Comparison of ENCODE assay signal across 13 mouse cellular contexts in the genomic region with DNA sequence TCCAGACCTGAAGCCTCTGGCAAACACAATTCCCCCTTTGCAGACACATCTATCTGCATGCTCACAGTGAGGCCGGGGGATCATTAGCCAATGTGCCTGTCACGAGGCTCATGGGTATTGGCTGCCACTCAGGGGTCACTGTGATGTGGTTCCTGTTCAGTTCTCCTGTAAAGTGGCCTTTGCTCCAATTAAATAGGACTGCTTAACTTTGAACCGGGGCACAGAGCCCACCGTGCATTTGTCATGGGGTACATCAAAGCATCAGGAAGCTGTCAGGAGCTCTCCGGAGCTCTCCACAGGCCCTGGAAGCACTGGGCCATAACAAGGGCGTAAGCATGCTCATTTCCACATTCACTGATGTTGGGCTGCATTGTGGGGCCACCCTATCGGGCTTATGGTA. TPM values are rescaled to one million over a fixed set of nuclear protein-coding genes. Genes with fewer than 3 reads are reported as not detected.
DNase-seq lines count a peak whose midpoint lies in the region; ATAC-seq and TF ChIP-seq lines count a peak whose summit lies in the region.
"Had no signal": no experiment of that assay in that cellular context is flagged by ENCODE, and none has a peak within 500 bp of the region (broad histone marks: within the 10 kb centered on the region; RNA-seq: fewer than 3 reads in every experiment).

No protein-coding gene starts in this region.

- peak; percentile 45 for DNase-seq in kidney, adult 2 months
- no peak for DNase-seq in kidney, adult 18-20 months
- no peak for DNase-seq in kidney, postnatal 0 days (ENCODE audit: low spot score)
- no peak for DNase-seq in lung, postnatal 10 days
- DNase-seq in layer of hippocampus, postnatal 14 days (ENCODE audit: low spot score in 2 of 2), result no peak
- DNase-seq: cerebellum, adult 11 months; gastrocnemius, postnatal 36 days; right cerebral cortex, postnatal 14 days had no signal

- H3K27ac ChIP-seq in kidney, adult 2 months (ENCODE audit: insufficient read depth, low read depth, low read length), result no peak overlapping the region
- H3K27ac ChIP-seq in hindbrain, embryonic 13.5 days, result peak overlapping the region; percentile 27
- no peak overlapping the region for H3K27ac ChIP-seq in kidney, postnatal 0 days
- H3K27ac ChIP-seq in neural tube, embryonic 15.5 days (replicated peaks), result peak overlapping the region; percentile 25; the same call in 1 of the 2 replicates
- H3K27ac ChIP-seq: heart, embryonic 13.5 days; layer of hippocampus, adult 2 months; liver, embryonic 12.5 days had no signal

- H3K36me3 ChIP-seq in kidney, adult 2 months (ENCODE audit: control insufficient read depth, insufficient read depth, low read length), result no peaks in the 10 kb centered on the region
- H3K36me3 ChIP-seq in hindbrain, embryonic 13.5 days, result no peaks in the 10 kb centered on the region
- H3K36me3 ChIP-seq in kidney, postnatal 0 days (ENCODE audit: insufficient read depth, low read length), result no peaks in the 10 kb centered on the region
- no peaks in the 10 kb centered on the region for H3K36me3 ChIP-seq in neural tube, embryonic 15.5 days
- H3K36me3 ChIP-seq: heart, embryonic 13.5 days; liver, embryonic 12.5 days had no signal

- H3K4me1 ChIP-seq in kidney, adult 2 months (ENCODE audit: control insufficient read depth, insufficient read depth, low read length), result 0 out of 2 replicates have a peak, but pooled peaks cover 3% of the 10 kb centered on the region
- peaks cover 13% of the 10 kb centered on the region for H3K4me1 ChIP-seq in hindbrain, embryonic 13.5 days (replicated peaks)
- H3K4me1 ChIP-seq in kidney, postnatal 0 days (replicated peaks; ENCODE audit: insufficient read depth, low read length), result no peaks in the 10 kb centered on the region
- H3K4me1 ChIP-seq in neural tube, embryonic 15.5 days, result peaks cover 16% of the 10 kb centered on the region

- no peak for ATAC-seq in hindbrain, embryonic 13.5 days (ENCODE audit: low FRiP score)
- 0 out of 2 replicates have a peak, but pooled peaks have one; percentile 10 for ATAC-seq in kidney, postnatal 0 days (replicated peaks; ENCODE audit: low FRiP score, low read depth)
- ATAC-seq in neural tube, embryonic 15.5 days (ENCODE audit: low FRiP score), result no peak
- ATAC-seq: liver, embryonic 12.5 days had no signal

- no peak overlapping the region for H3K9ac ChIP-seq in hindbrain, embryonic 13.5 days
- H3K9ac ChIP-seq in kidney, postnatal 0 days (ENCODE audit: low read depth, low read length), result no peak overlapping the region
- H3K9ac ChIP-seq in neural tube, embryonic 15.5 days (replicated peaks), result no peak overlapping the region
- H3K9ac ChIP-seq: heart, embryonic 13.5 days; liver, embryonic 12.5 days had no signal

- no peaks in the 10 kb centered on the region for H3K9me3 ChIP-seq in hindbrain, embryonic 13.5 days
- no peaks in the 10 kb centered on the region for H3K9me3 ChIP-seq in kidney, postnatal 0 days (replicated peaks; ENCODE audit: low read length)
- H3K9me3 ChIP-seq in neural tube, embryonic 15.5 days (replicated peaks), result no peaks in the 10 kb centered on the region
- H3K9me3 ChIP-seq: heart, embryonic 13.5 days; liver, embryonic 12.5 days had no signal

- H3K27me3 ChIP-seq in kidney, adult 2 months (replicated peaks; ENCODE audit: control insufficient read depth, insufficient read depth, low read length), result no peaks in the 10 kb centered on the region
- no peaks in the 10 kb centered on the region for H3K27me3 ChIP-seq in hindbrain, embryonic 13.5 days
- H3K27me3 ChIP-seq in kidney, postnatal 0 days (ENCODE audit: insufficient read depth, low read length), result no peaks in the 10 kb centered on the region
- no peaks in the 10 kb centered on the region for H3K27me3 ChIP-seq in neural tube, embryonic 15.5 days (replicated peaks)
- H3K27me3 ChIP-seq: heart, embryonic 13.5 days had no signal

- H3K4me3 ChIP-seq in kidney, adult 2 months (ENCODE audit: insufficient read depth, low read depth, low read length), result no peak overlapping the region
- no peak overlapping the region for H3K4me3 ChIP-seq in hindbrain, embryonic 13.5 days
- H3K4me3 ChIP-seq in kidney, postnatal 0 days (replicated peaks; ENCODE audit: low read depth, low read length), result no peak overlapping the region
- H3K4me3 ChIP-seq in neural tube, embryonic 15.5 days (replicated peaks), result no peak overlapping the region
- H3K4me3 ChIP-seq: heart, embryonic 13.5 days; layer of hippocampus, adult 2 months; liver, embryonic 12.5 days had no signal

- TF ChIP-seq CTCF in kidney, adult 2 months (conservative IDR thresholded peaks at IDR 0.05; ENCODE audit: insufficient read depth, insufficient read length, low read depth, low read length), result no peak
- TF ChIP-seq CTCF in kidney, postnatal 0 days (IDR thresholded peaks at IDR 0.05; ENCODE audit: low read depth), result no peak

- no peak overlapping the region for H3K4me2 ChIP-seq in hindbrain, embryonic 13.5 days
- H3K4me2 ChIP-seq in kidney, postnatal 0 days (ENCODE audit: low read length), result no peak overlapping the region
- no peak overlapping the region for H3K4me2 ChIP-seq in neural tube, embryonic 15.5 days
- H3K4me2 ChIP-seq: heart, embryonic 13.5 days; liver, embryonic 12.5 days had no signal

- no peak for TF ChIP-seq POLR2A in kidney, adult 2 months (IDR thresholded peaks at IDR 0.05; ENCODE audit: low read depth, low read length)

- WGBS in kidney, adult 2 months, result 31% methylated on average over 7 of the region's 7 CpGs
- 28% methylated on average over 7 of the region's 7 CpGs for WGBS in hindbrain, embryonic 13.5 days
- WGBS in kidney, postnatal 0 days, result 12% methylated on average over 7 of the region's 7 CpGs
- 17% methylated on average over 7 of the region's 7 CpGs for WGBS in neural tube, embryonic 15.5 days

RNA-seq across cellular contexts. Expression of gene Ntpcr, which starts 13.2 kb away (rescaled TPM):
- 23.4 and 27.6 TPM in 2 replicates for polyA plus RNA-seq in kidney, adult 2 months (2012; rRNA removed)
- 32.3 and 33.8 TPM in 2 replicates for polyA plus RNA-seq in hindbrain, embryonic 13.5 days (2015; fragmentation: Nextera tagmentation; extraction: Ambion mirVana)
- 32.3 and 32.8 TPM in 2 replicates for polyA plus RNA-seq in kidney, postnatal 0 days (2015; fragmentation: Nextera tagmentation; extraction: Ambion mirVana)
- 33.1 and 36.9 TPM in 2 replicates for polyA plus RNA-seq in neural tube, embryonic 15.5 days (2015; fragmentation: Nextera tagmentation; extraction: Ambion mirVana)
- 10 to 100 TPM; 18.8 to 21.4 TPM for total RNA-seq in layer of hippocampus, postnatal 14 days (2021)

RNA-seq across cellular contexts. Expression of gene Map10, which starts 47.0 kb away (rescaled TPM):
- polyA plus RNA-seq in kidney, adult 2 months (2012; rRNA removed), result 1.8 and 2.7 TPM in 2 replicates
- 7.0 and 8.0 TPM in 2 replicates for polyA plus RNA-seq in hindbrain, embryonic 13.5 days (2015; fragmentation: Nextera tagmentation; extraction: Ambion mirVana)
- polyA plus RNA-seq in kidney, postnatal 0 days (2015; fragmentation: Nextera tagmentation; extraction: Ambion mirVana), result 4.7 and 5.3 TPM in 2 replicates
- 6.5 and 6.6 TPM in 2 replicates for polyA plus RNA-seq in neural tube, embryonic 15.5 days (2015; fragmentation: Nextera tagmentation; extraction: Ambion mirVana)
- 1 to 10 TPM; 4.2 TPM for total RNA-seq in layer of hippocampus, postnatal 14 days (2021)

Comparison
In these comparisons a context has a peak if more than half of its experiments do, and no peak if none do; other contexts are left out.
1. H3K27ac ChIP-seq: peak in hindbrain, embryonic 13.5 days (single experiment) and neural tube, embryonic 15.5 days (single experiment); none in kidney, adult 2 months (single experiment) and kidney, postnatal 0 days (single experiment).